20 mouse cellular contexts compared by ENCODE assay signal in genomic region chr16:24076109-24076798, GRCm38 (mm10).
DNase-seq lines count a peak whose midpoint lies in the region; ATAC-seq and TF ChIP-seq lines count a peak whose summit lies in the region.
"Had no signal": no experiment of that assay in that cellular context is flagged by ENCODE, and none has a peak within 500 bp of the region (broad histone marks: within the 10 kb centered on the region; RNA-seq: fewer than 3 reads in every experiment).

No protein-coding gene starts in this region.

- H3K79me2 ChIP-seq in myocyte (ENCODE audit: control insufficient read depth, insufficient read depth) = no peaks in the 10 kb centered on the region

- no peaks in the 10 kb centered on the region for H3K36me3 ChIP-seq in myocyte (ENCODE audit: control insufficient read depth, insufficient read depth)

- no peaks in the 10 kb centered on the region for H3K4me1 ChIP-seq in lung, adult 2 months (ENCODE audit: control insufficient read depth, insufficient read depth, low read length)

- 79% methylated on average over 4 of the region's 4 CpGs for WGBS in lung, adult 2 months

- no peak overlapping the region for H3ac ChIP-seq in myocyte (ENCODE audit: control insufficient read depth, insufficient read length)

- H3K27me3 ChIP-seq in myocyte (ENCODE audit: control insufficient read depth, insufficient read depth, insufficient read length) = no peaks in the 10 kb centered on the region
- H3K27me3 ChIP-seq: Patski had no signal

- no peak for TF ChIP-seq POLR2A in lung, adult 2 months (IDR thresholded peaks at IDR 0.05; ENCODE audit: borderline replicate concordance, extremely low read depth, low read depth, low read length)
- no peak for TF ChIP-seq POLR2A in myocyte (IDR thresholded peaks at IDR 0.05; ENCODE audit: insufficient read length, low read depth)

- peak; percentile 64 for DNase-seq in lung, postnatal 36 days
- DNase-seq in lung, adult 2 months = no peak
- no peak for DNase-seq in ovary, postnatal 36 days (ENCODE audit: low spot score)
- DNase-seq in yolk sac, embryonic 10.5 days (ENCODE audit: low spot score) = no peak
- no peak for DNase-seq in left cerebral cortex, adult 8-10 months (ENCODE audit: low spot score in 2 of 2)
- DNase-seq: adrenal gland, postnatal 36 days; cerebellum, adult 11 months; cerebellum, postnatal 36 days; forebrain, postnatal 0 days; gastrocnemius, postnatal 14 days; heart, postnatal 36 days; kidney, postnatal 4 days; retina, postnatal 1 day had no signal

- H3K4me3 ChIP-seq in lung, adult 2 months (replicated peaks; ENCODE audit: extremely low read depth, low read depth, low read length) = no peak overlapping the region
- H3K4me3 ChIP-seq in myocyte = no peak overlapping the region
- H3K4me3 ChIP-seq: left cerebral cortex, adult 2 months had no signal

- no peak for TF ChIP-seq CTCF in lung, adult 2 months (IDR thresholded peaks at IDR 0.05; ENCODE audit: insufficient read depth, low read length)

- H3K4me2 ChIP-seq in myocyte (ENCODE audit: low read depth) = peak overlapping the region; percentile 39
- H3K4me2 ChIP-seq: heart, embryonic 11.5 days had no signal

- peak; percentile 99 for ATAC-seq in granulocyte monocyte progenitor cell, adult 5-6 weeks (replicated peaks; ENCODE audit: poor library complexity, severe bottlenecking)
- ATAC-seq: forebrain, postnatal 0 days; hindbrain, postnatal 0 days; midbrain, embryonic 16.5 days; Patski had no signal

TF ChIP-seq in myocyte, 11 proteins besides CTCF, POLR2A, EP300 and RAD21:
- TF ChIP-seq TCF12 (IDR thresholded peaks at IDR 0.05; ENCODE audit: insufficient read depth, poor library complexity, severe bottlenecking) (no peak), E2F4 (IDR thresholded peaks at IDR 0.05; ENCODE audit: insufficient read depth) (no peak), POLR2AphosphoS2 (IDR thresholded peaks at IDR 0.05; ENCODE audit: insufficient read length, low read depth) (no peak), SRF (IDR thresholded peaks at IDR 0.05; ENCODE audit: control insufficient read depth, insufficient read length, low read depth) (no peak), TCF3 (IDR thresholded peaks at IDR 0.05; ENCODE audit: insufficient read length, low read depth) (no peak), MYOD1 (IDR thresholded peaks at IDR 0.05; ENCODE audit: control insufficient read depth in 1 of 3, insufficient read length in 2 of 3, low read depth in 2 of 3) (peak in 1 of 3 experiments; percentile 22), MAX (IDR thresholded peaks at IDR 0.05; ENCODE audit: low read depth) (no peak), MYOG (IDR thresholded peaks at IDR 0.05; ENCODE audit: control insufficient read depth in 1 of 3, insufficient read depth in 1 of 3, insufficient read length in 2 of 3, low read depth in 2 of 3) (peak in 1 of 3 experiments; percentile 59)
TF ChIP-seq in myocyte: peak in this region for 2.
